Mouse (Mus musculus): Measurements from ENCODE around the gene Ppp1r35.

Ppp1r35 gene

DNA sequence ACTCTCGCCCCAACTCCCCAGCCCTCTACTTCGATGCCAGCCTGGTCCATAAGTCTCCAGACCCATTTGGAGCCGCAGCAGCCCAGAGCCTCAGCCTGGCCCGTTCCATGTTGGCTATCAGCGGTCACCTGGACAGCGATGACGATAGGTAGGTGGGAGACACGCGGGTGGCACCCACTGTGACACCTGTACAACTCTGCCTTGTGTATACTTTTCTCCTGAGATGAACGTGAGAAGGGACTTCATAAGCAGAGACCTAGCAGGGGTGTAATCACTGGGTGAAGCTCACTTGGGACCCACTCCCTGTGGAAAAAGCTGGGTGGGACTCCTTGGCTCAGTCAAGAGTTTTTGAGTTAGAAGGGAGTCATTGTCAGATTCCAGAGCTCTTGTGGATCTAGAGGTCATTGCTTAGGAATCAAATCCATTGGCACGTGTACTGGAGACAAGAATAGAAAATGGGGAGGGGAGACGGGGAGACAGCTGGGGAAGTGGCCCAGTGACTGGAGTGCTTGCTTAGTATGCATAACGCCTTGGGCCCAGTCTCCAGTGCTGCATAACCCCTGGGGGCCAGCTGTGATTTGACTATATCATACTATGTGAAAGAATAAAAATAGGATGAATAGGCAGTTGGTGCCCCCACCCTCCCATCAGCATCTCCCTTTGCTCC, 27.3 kb upstream of the Ppp1r35 start:
- WGBS, result 84% methylated on average over 13 of the region's 13 CpGs

DNA sequence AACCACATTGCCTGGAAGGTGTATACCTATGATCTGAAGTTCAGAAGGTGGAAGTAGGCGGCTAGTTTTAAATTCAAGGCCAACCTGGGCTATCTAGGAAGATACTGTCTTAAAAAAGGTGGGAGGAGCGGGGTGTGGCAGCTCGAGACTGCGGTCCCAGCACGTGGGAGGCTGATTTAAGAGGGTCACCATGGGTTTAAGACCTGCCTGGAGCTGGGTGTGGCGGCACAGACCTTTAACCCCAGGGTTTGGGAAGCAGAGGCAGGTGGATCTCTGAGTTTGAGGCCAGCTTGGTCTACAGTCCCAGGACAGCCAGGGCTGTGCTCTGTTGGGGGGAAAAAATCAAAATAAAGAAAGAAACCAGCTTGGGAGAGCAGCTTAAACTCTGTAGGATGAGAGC, 26.7 kb upstream of the Ppp1r35 start:
- 87% methylated on average over 6 of the region's 6 CpGs for WGBS

DNA sequence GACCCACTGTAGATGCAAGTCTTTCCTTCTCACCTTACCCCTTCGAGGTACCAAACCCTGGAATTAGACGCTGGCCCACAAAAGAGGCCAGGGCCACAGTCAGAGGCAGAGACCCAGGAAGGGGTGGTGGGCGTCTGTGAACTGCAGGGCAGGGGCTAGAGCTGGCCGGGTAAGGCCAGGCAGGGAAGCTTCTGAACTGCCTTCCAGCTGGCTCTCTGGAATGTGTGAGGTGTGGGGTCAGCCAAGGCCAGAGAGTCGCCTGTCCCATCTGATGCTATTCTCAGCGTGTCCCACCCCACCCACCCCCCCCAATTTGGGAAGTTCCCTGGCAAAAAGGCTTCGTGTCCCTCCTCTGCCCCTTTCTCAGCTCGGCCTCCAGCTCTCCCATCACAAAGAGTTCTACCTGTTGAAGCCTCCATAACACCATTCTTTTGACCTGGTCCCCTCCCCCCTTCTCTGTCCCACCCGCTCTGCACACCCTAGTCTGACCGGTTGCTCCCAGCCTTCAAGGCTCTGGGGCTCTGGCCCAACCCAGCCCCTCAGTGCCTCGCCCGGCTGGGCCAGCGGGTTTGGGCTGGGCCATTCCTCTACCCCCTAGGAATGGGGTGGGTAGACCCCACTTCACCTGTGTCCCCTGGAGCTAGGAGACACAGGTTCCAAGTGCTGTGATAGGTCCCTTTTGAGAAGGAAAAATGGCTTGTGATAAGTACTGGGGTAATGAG, 25.4 kb upstream of the Ppp1r35 start:
- 83% methylated on average over 13 of the region's 13 CpGs for WGBS

DNA sequence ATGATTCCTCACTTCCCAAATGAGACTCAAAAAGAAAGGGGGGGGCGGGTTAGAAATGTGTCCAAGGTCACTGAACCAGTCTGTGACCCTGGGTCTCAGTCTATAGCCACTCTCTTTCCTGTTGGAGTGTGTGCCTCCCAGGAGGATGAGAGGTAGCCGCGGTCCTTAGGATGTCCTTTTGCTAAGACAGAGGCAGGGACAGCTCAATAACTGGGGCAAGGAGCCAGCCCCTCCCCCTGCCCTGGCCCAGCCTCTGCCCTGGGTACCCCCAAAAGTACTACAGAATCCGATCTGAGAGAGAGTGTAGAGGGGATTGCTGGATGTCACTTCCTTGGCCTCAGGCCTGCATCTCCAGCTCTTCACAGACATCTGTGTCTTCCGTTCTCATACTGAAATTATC, 23.2 kb upstream of the Ppp1r35 start:
- 58% methylated on average over 5 of the region's 5 CpGs for WGBS

DNA sequence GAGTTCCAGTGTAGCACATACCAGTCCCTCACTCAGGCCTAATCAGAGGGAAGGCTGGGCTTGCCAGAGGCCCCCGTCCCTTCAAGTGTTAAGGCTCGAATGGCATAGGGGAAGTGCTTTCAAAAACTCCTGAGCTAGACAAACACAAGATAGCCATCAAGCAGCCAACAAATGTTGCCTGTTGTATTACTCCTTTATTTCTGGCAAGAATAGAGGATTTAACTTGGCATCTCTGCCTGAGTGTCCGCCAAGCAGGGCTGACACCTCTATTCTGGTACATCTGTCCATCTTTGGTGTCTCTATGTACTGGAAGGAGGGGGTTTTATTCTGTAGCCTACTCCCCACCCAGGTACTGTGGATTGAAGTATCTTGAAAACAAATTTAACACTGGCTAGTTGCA, 22.5 kb upstream of the Ppp1r35 start:
- WGBS, result 54% methylated on average over 3 of the region's 3 CpGs

DNA sequence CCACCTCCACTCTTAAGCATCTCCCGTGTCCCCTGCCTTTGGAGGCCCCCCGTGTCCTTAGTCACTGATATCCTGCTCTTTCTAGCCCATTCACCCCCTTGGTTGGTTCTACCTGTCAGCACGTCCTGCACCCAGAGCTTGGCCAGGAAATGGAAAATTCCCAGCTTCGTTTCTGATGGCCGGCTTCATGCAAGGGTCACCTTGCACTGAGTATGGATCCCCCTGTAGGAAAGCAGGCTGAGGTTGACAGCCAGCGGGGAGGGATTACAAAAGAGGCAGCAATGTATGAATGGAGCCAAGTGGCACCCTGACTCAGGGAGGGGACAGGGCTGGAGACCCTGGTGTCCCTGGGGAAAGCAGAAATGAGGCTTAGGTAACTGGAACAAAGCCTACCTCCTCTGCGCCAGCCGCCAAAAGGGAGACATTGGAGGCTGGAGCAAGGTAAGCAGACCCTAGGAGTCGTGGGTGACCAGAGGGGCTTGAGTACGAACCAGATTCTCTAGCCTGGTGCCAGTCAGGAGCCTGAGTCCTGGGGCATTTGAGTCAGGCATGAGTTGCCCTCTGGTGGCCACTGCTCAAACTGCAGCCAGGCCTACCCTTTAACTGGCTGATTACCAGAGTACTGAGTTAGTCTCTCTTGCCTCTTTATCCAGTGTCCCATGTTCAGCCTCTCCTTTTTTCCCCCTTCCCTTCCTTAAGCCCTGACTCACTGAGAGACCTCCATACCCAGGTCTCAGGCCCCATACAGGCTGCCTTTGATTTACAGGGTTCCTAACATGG, 21.6 kb upstream of the Ppp1r35 start:
- 43% methylated on average over 10 of the region's 10 CpGs for WGBS

DNA sequence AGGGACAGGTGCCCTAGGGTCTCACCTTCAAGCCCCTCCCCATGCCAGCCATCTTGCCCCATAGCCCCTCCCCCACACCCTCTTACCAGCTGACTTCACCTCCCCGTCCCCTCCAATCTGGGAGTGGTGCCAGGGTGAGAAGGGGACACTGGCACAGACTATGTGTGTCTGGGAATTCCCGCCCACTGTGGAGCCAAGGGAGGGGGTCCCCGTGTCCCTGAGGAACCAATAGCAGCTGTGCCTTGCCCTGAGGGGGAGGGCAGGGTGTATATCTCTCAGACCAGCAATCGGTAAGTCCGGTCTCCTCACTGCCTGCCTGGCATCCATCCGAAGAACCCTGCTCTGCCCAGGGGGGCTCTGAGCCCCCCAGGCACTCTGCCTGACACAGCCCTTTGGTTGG, 20.8 kb upstream of the Ppp1r35 start:
- 29% methylated on average over 6 of the region's 6 CpGs for WGBS

DNA sequence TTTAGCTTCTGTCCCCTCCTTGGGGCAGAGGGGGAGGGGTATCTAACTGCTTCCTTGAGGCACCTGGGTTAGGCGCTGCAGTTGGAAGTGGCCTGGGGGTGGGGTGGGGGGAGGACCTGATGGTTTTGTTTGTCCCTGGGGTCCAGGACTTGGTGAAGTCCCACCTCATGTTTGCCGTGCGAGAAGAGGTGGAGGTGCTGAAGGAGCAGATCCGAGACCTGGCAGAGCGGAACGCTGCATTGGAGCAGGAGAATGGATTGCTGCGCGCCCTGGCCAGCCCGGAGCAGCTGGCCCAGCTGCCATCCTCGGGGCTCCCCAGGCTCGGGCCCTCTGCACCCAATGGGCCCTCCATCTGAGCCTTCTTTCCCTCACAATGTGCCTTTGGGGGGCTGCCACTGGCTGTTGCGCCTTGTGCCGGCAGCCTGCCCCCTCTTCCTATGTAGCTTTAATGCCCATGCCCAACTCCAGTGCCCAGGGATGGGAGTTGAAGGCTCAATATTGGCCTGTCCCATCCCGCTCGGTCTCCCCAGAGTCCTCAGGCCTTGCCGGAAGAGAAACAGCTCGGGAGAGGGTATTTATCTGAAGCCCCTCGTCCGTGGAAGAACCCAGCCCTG, 19.6 kb upstream of the Ppp1r35 start:
- WGBS, result 69% methylated on average over 19 of the region's 19 CpGs

DNA sequence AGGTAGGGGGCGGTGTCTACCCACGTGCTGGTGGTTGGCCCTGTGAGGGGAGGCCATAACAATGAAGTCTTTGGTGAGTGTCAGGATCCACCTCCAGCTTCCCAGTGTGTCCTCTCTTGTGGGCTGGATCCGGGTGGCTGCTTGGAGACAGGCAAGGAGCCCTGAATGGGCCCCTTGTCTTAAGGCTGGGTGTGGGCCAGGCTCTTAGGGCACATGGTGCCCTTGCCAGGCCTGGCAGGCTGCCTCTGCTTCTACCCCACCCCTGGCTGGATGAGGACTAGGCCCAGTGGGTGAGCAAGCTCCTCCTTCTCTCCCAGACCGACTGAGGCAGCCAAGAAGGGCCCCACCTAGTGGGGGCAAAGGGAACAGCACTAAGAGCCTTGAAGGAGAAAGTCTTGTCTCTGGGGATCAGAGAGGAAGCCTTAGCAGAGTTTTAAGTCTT, 18.7 kb upstream of the Ppp1r35 start:
- WGBS, result 29% methylated on average over 4 of the region's 4 CpGs

DNA sequence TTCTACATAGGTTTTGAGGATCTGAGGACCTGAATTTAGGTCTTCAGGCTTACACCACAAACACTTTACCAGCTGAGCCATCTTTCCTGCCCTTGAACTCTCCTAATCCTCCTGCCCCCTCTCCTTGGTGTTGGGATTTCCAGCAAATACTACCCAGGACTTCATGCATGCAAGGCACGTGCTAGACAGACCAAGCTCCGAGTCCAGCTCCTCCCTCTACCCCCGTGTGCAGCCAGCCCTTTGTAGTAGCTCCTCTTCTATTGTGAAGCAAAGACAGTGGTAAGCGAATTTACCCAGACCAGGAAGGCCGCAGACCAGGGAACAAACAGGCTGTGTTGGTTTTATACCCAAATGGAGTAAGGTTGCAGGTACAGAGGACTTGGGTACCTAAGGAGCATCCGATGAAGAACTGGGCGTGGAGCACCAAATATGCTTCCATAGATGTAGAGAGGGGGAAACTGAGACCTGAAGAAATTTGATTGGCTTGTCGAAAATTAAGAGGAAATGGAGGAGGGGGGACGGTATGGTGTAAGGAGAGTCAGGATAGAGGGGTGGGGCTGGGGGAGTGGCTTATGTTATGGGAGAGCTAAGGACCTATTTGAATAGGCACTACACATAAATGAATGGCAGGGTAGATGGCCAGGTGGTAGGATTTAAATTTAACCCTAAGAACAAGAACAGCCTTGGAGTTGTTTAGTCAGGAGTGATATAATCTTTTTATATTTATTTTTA, 13.9 kb upstream of the Ppp1r35 start:
- 70% methylated on average over 9 of the region's 9 CpGs for whole genome bisulfite sequencing

DNA sequence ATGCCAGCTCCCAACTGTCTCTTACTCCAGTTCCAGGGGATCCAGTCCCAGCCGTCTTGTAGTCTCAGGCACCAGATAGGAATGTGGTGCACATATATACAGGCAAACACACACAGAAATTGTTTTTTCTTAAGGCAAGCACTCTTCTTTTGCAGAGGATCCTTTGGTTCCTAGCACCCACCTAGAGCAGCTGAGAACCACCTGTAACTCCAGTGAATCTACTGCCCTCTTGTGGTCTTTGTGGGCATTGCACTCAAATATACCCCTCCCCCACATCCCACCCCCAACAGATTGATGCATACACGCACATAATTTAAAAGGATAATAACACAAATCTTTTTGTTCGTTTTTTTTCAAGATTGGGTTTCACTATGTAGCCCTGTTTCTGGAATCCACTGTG, 12.4 kb upstream of the Ppp1r35 start:
- 66% methylated on average over 3 of the region's 3 CpGs for WGBS

DNA sequence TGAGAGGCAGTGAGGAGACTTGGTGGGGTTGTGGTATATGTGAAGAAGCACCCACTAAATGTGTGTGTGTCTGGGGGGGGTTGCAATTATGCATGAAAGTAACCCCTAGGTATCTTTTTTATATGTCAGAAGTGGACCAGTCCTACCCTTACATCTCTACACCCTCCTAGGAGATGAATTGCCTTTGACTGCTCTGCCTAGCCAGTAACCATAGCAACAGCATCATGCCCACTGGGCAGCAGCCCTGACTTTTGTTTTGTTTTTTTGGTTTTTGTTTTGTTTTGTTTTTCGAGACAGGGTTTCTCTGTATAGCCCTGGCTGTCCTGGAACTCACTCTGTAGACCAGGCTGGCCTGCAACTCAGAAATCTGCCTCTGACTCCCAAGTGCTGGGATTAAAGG, 10.2 kb upstream of the Ppp1r35 start:
- WGBS, result 36% methylated on average over 1 of the region's 1 CpGs

DNA sequence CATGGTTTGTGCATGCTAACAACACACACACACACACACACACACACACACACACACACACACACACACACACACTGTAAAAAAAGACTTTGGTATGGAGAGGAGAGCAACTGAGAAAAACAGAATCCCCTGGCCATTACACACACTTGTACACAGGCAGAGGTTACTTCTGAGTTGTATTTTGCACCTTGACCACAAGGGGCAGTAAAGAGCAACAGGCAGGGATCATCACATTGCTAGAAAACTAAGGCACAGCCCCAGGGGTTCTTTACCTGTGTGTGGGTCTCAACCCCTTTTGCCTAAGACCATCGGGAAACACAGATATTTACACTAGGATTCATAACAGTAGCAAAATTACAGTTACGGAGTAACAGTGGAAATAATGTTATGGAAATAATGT, 7.9 kb upstream of the Ppp1r35 start:
- 47% methylated on average over 2 of the region's 2 CpGs for WGBS

DNA sequence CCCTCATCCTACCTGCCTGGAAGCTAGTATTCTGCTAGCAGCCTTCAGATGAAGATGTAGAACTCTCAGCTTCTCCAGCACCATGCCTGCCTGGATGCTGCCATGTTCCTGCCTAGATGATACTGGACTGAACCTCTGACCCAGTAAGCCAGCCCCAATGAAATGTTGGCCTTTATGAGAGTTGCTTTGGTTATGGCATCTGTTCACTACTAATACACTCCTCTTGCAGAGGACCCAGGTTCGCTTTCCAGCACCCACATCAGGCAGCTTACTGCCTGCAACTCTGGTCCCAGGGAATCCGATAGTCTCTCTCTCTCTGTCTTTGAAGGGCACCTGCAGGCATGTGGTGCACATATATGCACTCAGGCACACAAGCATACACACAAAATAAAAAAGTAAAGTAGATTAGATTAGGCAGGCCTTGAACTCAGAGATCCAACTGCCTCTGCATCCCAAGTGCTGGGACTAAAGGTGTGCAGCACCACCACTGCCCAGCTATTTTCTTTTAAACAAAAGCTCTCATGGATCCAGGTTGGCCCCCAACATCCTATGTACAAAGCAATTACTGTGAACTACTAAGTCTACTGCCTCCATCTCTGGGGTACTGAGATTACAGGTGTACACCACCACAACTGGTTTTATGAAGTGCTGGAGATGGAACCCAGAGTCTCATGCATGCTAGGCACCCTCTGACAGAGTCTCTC, 2.9 kb upstream of the Ppp1r35 start:
- WGBS, result 99% methylated on average over 2 of the region's 2 CpGs

DNA sequence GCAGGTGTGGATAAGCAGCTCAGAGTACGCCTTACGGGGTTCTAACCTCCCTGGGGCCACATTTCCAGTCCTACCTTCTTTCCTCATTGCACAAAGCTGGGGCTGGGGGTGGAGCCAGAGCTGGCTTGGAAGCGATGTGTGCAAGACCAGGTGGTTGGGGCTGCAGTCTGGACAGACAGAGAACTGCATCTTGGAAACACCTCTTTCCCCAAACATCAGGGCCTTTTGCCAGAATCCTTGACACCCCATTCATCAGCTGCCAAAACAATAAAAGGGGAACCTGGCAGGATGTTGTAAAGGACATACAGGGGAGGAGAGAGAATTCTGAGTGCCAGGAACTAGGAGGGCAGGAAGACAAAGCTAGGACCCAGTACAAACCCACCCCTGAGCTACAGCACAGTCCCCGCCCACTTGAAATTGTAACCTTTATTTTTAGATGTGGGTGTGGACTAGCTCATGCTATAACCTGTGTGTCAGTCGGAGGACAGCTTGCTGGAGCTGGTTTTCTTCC, 2.2 kb upstream of the Ppp1r35 start:
- 33% methylated on average over 5 of the region's 5 CpGs for WGBS

DNA sequence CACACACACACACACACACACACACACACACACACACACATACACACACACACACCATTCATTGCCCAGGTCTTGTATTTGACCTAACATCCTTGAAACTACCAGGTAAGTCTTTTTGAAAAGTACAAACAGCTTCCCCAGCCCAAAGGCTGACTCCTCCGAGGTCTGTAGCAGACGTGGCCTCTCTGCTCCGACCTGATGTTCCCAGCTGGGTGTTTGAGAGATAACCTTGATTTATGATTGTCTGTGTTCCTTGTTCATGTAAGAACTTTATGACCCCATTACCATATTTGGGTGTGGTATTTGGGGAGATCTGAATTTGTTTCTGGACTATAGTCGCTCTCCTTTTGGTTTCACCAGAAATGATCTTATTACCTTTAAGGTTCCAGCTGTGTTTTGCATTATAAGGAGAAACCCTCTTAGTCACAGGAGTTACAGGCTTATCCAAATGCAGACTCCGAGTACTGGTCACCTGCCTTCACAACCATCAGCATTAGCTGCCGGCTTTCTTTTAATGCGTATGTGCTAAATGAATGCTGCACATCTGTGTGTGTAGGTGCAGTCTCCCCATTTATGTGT, 1.3 kb upstream of the Ppp1r35 start:
- 90% methylated on average over 7 of the region's 7 CpGs for WGBS

DNA sequence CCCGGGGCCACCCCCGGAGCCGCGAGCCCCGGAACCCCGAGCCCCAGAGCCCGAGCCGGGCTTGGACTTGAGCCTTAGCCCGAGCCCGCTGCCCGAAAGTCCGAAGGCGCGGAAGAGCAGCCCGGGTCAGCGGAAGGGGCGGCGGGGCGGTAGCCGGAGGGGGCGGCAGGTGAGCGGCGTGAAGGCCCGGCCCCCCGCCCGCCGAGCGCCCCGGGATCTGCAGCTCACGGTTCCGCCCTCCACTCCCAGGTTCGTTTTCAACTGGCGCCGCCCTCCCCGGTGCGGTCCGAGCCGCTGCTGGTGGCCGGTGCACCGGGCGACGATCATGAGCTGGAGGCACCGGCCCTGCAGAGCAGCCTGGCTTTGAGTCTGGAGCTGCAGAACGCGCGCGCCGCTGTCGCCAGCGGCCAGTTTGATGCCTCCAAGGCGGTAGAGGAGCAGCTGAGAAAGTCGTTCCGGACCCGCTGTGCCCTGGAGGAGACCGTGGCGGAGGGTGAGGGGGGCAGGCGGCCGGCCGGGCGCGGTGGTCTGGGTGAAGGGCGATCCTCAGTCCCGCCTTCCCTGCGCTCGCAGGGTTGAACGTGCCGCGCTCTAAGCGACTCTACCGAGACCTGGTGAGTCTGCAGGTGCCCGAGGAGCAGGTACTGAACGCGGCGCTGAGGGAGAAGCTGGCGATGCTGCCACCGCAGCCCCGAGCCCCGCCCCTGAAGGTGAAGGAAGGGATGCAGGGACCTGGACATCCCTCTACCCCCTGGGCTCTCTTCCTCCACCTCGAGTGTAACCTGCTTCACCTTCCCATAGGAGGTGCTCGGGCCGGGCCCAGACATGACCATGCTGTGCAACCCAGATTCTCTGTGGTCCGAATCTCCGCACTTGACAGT, 644 bp downstream of the Ppp1r35 start:
- WGBS, result 1% methylated on average over 83 of the region's 83 CpGs

DNA sequence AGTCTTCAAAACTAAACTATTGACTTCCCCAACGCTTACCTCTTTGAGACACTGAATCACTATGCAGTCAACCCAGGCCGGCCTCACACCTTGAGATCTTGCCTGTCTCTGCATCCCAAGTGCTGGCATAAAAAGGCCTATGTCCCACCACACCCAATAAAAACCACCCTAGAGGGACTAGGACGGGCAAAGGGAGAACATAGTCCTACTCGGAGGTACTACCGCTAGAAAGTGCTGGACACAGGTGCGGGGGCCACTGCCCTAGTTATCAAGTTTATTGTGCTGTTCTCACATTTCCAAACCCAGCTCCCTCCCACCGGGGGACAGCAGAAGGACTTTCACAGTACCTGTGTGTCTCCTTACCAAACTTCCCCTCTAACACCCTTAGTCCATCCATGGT, 3.0 kb downstream of the Ppp1r35 start:
- 89% methylated on average over 7 of the region's 7 CpGs for WGBS

DNA sequence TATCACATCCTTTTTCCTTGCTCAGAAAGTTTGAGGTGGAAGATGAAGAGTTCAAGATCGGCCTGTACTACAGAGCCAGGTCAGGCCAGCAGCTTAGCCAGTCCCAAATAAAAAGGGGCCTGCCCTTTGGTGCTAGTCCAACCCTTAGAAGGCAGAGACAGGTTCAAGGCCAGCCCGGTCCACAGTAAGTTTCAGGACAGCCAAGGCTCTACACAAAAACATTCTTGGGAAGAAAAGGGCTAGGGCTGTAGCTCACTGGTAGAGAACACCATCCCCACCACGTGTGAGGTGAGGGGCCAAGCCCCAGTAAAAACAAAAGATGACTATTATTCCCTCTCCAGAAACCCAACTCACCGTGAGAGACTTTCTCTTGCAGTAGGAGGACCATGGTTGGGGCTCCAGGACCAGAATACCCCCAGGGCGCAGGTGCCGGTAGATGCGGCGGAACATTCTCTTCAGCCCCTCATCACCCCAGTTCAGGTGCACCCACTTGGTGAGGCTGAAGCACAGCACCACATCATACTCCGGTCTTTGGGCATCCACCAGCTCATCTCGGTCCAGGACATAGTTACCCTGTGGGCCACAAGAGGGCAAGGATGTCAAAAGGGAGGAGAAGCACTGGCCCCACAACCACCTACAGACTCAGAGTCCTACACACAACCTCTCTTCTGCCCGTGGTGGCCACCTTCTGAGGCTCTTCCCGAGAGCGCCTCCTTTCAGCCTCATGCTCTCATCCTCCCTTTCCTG, 4.3 kb downstream of the Ppp1r35 start:
- WGBS, result 74% methylated on average over 13 of the region's 13 CpGs

All from cerebral cortex, adult 2 months (tissue).